Mouse (Mus musculus) heart, embryonic 14.5 days (tissue): ENCODE data around the gene Il17rb. TPM values are rescaled to one million over a fixed set of nuclear protein-coding genes. Genes with fewer than 3 reads are reported as not detected.

Source experiments
- ATAC-seq: fragments of 200-750 bp; cut with Nextera tagmentation; 2 replicates; pipeline ENCODE4 v1.8.0; 2017; ENCODE audit warnings: low read depth, moderate TSS enrichment; ENCODE audit not compliant: insufficient number of reproducible peaks, insufficient read depth, low FRiP score
- H3K27ac ChIP-seq, 2 experiments: fragments of 200-500 bp in 1 of 2; fragments of 300-500 bp in 1 of 2; sonication (generic) in 1 of 2; replicated peaks in 1 of 2; 2 replicates each; pipeline ENCODE4 v1.5.1; 2012 to 2014; ENCODE audit warnings: low read depth in 2 of 2, low read length in 2 of 2, control low read depth in 1 of 2, mild to moderate bottlenecking in 1 of 2, mixed read lengths in 1 of 2; ENCODE audit not compliant: control insufficient read depth in 1 of 2, insufficient read depth in 1 of 2
- H3K27me3 ChIP-seq: fragments of 300-500 bp; sonication (generic); 2 replicates; pipeline ENCODE4 v1.6.1; 2014; ENCODE audit warnings: mild to moderate bottlenecking, low read length, control low read depth; ENCODE audit not compliant: control insufficient read depth, insufficient read depth
- H3K36me3 ChIP-seq: fragments of 300-500 bp; sonication (generic); 2 replicates; pipeline ENCODE4 v1.6.1; 2014; ENCODE audit warnings: mild to moderate bottlenecking, control low read depth, low read length, mixed read lengths; ENCODE audit not compliant: control insufficient read depth, insufficient read depth
- H3K4me1 ChIP-seq, 2 experiments: fragments of 200-500 bp in 1 of 2; fragments of 300-500 bp in 1 of 2; sonication (generic) in 1 of 2; 2 replicates each; pipeline ENCODE4 v1.6.1; 2012 to 2014; ENCODE audit warnings: low read length in 2 of 2, control low read depth in 1 of 2, mixed read lengths in 1 of 2; ENCODE audit not compliant: control insufficient read depth in 2 of 2, insufficient read depth in 2 of 2
- H3K4me2 ChIP-seq: fragments of 300-500 bp; sonication (generic); 2 replicates; pipeline ENCODE4 v1.6.1; 2014; ENCODE audit warnings: mild to moderate bottlenecking, low read length
- H3K4me3 ChIP-seq, 2 experiments: fragments of 200-500 bp in 1 of 2; fragments of 300-500 bp in 1 of 2; sonication (generic) in 1 of 2; 2 replicates each; pipeline ENCODE4 v1.5.1; 2012 to 2014; ENCODE audit warnings: low read length in 2 of 2, mild to moderate bottlenecking in 2 of 2, control low read depth in 1 of 2, low read depth in 1 of 2, moderate library complexity in 1 of 2; ENCODE audit not compliant: control insufficient read depth in 1 of 2, insufficient read depth in 1 of 2
- H3K9ac ChIP-seq: fragments of 300-500 bp; sonication (generic); 2 replicates; pipeline ENCODE4 v1.6.1; 2014; ENCODE audit warnings: mild to moderate bottlenecking, low read length
- H3K9me3 ChIP-seq: fragments of 300-500 bp; sonication (generic); 2 replicates; pipeline ENCODE4 v1.6.1; 2016; ENCODE audit warnings: low read length, control low read depth; ENCODE audit not compliant: control insufficient read depth
- WGBS: fragments of 180-500 bp; shearing (Covaris S2); extraction: QIAGEN DNeasy Blood & Tissue Kit; methylation state at CpG from one replicate; pipeline ENCODE4 v1.1.7; 2014; 5-methylcytosine and 5-hydroxymethylcytosine counted together
- polyA plus RNA-seq: library from polyadenylated mRNA; unstranded; fragments of >200 nt; fragmentation: Nextera tagmentation; extraction: Ambion mirVana; gene quantifications from 2 replicates; pipeline ENCODE4 v1.2.1, GENCODE M21; 2014

The Il17rb gene
- polyA plus RNA-seq, 1 experiment from 2014 or later, result 0.36 TPM

GRCm38 (mm10) chr14:30014487-30014886 is 5.8 kb upstream of the Il17rb start:
- H3K4me1 ChIP-seq, result no peaks in the 10 kb centered on the region
- H3K9me3 ChIP-seq, result no peaks in the 10 kb centered on the region
- H3K27ac ChIP-seq, result no peak overlapping the region
- no peak overlapping the region for H3K9ac ChIP-seq
- no peaks in the 10 kb centered on the region for H3K36me3 ChIP-seq
- no peak for ATAC-seq
- no peak overlapping the region for H3K4me3 ChIP-seq
- peaks cover 11% of the 10 kb centered on the region for H3K27me3 ChIP-seq
- 69% methylated on average over 10 of the region's 10 CpGs for WGBS
- no peak overlapping the region for H3K4me2 ChIP-seq

- 80% methylated on average over 10 of the region's 10 CpGs for WGBS
- ATAC-seq, result no peak
- Histone ChIP-seq H3K4me2 (no peak overlapping the region), H3K36me3 (no peaks in the 10 kb centered on the region), H3K27me3 (peaks cover 29% of the 10 kb centered on the region), H3K4me3 (no peak overlapping the region), H3K4me1 (peaks cover 5 to 10% of the 10 kb centered on the region in 2 experiments; a peak in 3 of 4 replicates), H3K9me3 (no peaks in the 10 kb centered on the region), H3K27ac (no peak overlapping the region), H3K9ac (no peak overlapping the region)
Measured at GRCm38 (mm10) chr14:30011886-30012560, 3.3 kb upstream of the Il17rb start.

DNA sequence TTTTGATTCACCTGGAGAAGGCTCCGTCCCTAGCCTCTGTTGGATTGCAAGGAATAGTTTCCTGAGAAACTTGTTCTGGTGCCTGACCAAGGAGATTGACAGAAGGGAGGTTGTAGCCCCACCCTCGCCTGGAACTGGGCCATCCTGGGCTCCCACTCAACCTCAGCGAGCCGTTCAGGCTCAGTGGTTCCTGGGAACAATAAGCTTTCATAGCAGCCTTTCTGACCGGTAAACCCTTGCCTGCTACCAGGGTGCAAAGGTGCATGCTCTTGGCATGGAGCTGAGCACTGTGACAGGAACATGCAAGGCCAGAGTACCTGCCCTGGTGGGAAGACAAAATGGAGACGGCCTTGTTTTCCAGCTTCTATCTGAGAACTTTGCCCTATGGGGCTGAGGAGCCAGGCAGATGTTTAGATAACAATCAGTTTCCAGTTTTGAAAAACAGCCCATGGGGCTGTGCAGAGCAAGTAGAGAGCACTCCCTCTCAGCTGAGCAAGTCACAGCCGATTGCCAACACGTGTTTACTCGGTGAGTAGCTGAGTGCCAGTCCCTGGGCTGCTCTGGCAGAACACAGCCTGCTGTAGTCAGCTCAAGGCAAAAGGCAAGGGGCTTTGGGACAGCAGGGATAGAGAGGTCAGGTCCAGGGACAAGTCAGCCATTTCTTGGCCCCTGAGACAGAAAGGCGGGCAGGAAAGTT is 1.3 kb upstream of the Il17rb start:
- H3K4me3 ChIP-seq, result no peak overlapping the region
- peaks cover 29% of the 10 kb centered on the region for H3K27me3 ChIP-seq
- peak overlapping the region; percentile 90; the same call in 1 of the 2 replicates for H3K4me2 ChIP-seq
- no peaks in the 10 kb centered on the region for H3K9me3 ChIP-seq
- WGBS, result 70% methylated on average over 10 of the region's 10 CpGs
- no peaks in the 10 kb centered on the region for H3K36me3 ChIP-seq
- ATAC-seq, result no peak
- no peak overlapping the region for H3K9ac ChIP-seq
- H3K4me1 ChIP-seq, result peaks cover 5 to 10% of the 10 kb centered on the region in 2 experiments; a peak in 3 of 4 replicates
- H3K27ac ChIP-seq, result no peak overlapping the region

GRCm38 (mm10) chr14:29999475-29999811 is 9.3 kb downstream of the Il17rb start:
- no peak overlapping the region for H3K4me3 ChIP-seq
- H3K27me3 ChIP-seq, result no peaks in the 10 kb centered on the region
- ATAC-seq, result no peak
- peaks cover 28% of the 10 kb centered on the region for H3K36me3 ChIP-seq
- H3K9me3 ChIP-seq, result no peaks in the 10 kb centered on the region
- no peak overlapping the region for H3K9ac ChIP-seq
- H3K4me1 ChIP-seq, result 0 out of 4 replicates have a peak, but pooled peaks cover 0 to 6% of the 10 kb centered on the region in 2 experiments
- H3K27ac ChIP-seq, result no peak overlapping the region
- no peak overlapping the region for H3K4me2 ChIP-seq
- 69% methylated on average over 3 of the region's 3 CpGs for WGBS

GRCm38 (mm10) chr14:29998747-29999474 is 9.8 kb downstream of the Il17rb start:
- H3K27ac ChIP-seq, result no peak overlapping the region
- 80% methylated on average over 13 of the region's 13 CpGs for whole genome bisulfite sequencing
- ATAC-seq, result no peak
- peaks cover 34% of the 10 kb centered on the region for H3K36me3 ChIP-seq
- no peak overlapping the region for H3K4me3 ChIP-seq
- H3K4me2 ChIP-seq, result no peak overlapping the region
- H3K9ac ChIP-seq, result no peak overlapping the region
- no peaks in the 10 kb centered on the region for H3K9me3 ChIP-seq
- H3K4me1 ChIP-seq, result 0 out of 4 replicates have a peak, but pooled peaks cover 0 to 6% of the 10 kb centered on the region in 2 experiments
- H3K27me3 ChIP-seq, result no peaks in the 10 kb centered on the region

DNA sequence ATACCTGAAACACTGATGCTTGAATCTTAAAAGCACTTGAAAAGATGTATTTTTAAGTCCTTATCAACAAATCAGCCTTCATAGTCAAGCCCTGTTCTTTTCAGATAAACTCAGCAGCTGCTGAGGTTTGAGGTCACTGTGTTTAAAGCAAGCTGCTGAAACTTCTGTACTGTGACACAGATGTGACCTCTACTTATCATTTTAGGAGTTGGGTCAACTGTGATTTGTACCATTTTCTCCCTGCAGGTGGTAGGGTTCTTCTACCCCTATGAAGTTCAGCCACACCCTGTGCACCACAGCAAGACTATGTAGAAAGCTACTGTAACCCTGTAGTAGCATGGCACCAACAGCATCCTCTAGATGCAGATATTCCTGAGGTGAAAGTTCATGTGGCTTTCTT is 11.4 kb downstream of the Il17rb start:
- peaks cover 49% of the 10 kb centered on the region for H3K36me3 ChIP-seq
- no peaks in the 10 kb centered on the region for H3K9me3 ChIP-seq
- H3K27me3 ChIP-seq, result no peaks in the 10 kb centered on the region
- no peak overlapping the region for H3K9ac ChIP-seq
- H3K4me1 ChIP-seq, result 0 out of 4 replicates have a peak, but pooled peaks cover 0 to 6% of the 10 kb centered on the region in 2 experiments
- ATAC-seq, result no peak
- no peak overlapping the region for H3K27ac ChIP-seq
- no peak overlapping the region for H3K4me3 ChIP-seq
- H3K4me2 ChIP-seq, result no peak overlapping the region

GRCm38 (mm10) chr14:29996000-29996751 is 12.5 kb downstream of the Il17rb start:
- no peaks in the 10 kb centered on the region for H3K27me3 ChIP-seq
- no peak overlapping the region for H3K27ac ChIP-seq
- no peak overlapping the region for H3K9ac ChIP-seq
- ATAC-seq, result no peak
- 88% methylated on average over 11 of the region's 11 CpGs for WGBS
- no peak overlapping the region for H3K4me3 ChIP-seq
- H3K36me3 ChIP-seq, result peaks cover 61% of the 10 kb centered on the region
- H3K9me3 ChIP-seq, result no peaks in the 10 kb centered on the region
- H3K4me1 ChIP-seq, result 0 out of 4 replicates have a peak, but pooled peaks cover 0 to 6% of the 10 kb centered on the region in 2 experiments
- no peak overlapping the region for H3K4me2 ChIP-seq
